Mouse (Mus musculus): Measurements from ENCODE around the gene Tbx6. TPM values are rescaled to one million over a fixed set of nuclear protein-coding genes. Genes with fewer than 3 reads are reported as not detected.

Gene Tbx6
- polyA plus RNA-seq, 1 experiment, result 13.7 TPM

DNA sequence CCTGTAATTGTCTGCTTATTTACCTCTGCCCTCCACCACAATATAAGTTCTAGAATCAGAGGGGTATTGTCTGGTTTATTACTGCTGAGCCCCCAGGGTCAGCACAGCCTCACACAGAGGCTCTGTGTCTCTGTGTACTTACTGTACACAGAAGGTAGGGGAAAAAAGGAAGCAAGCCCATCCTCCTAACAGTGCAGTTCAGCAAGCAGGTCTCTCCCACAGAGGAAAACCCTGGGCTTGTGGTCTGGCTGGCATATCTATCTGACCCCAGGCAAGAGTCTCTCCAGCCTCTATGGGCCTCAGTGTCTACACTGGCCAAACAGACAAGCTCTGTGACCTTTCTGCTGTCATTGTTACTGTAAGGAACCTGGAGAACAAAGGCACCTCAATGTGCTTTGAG is 22.5 kb downstream of the Tbx6 start:
- TF ChIP-seq POLR2A (IDR thresholded peaks at IDR 0.05; ENCODE audit: borderline replicate concordance, control insufficient read depth, low read depth, low read length) (no peak), CTCF (IDR thresholded peaks at IDR 0.05; ENCODE audit: control insufficient read depth, insufficient read depth, low read length) (no peak)
- peaks cover 4% of the 10 kb centered on the region; the same call in 1 of the 2 replicates for H3K4me1 ChIP-seq (ENCODE audit: control insufficient read depth, insufficient read depth, low read length)
- H3K4me3 ChIP-seq (replicated peaks; ENCODE audit: control insufficient read depth, low read depth, low read length), result no peak overlapping the region
- no peak overlapping the region for H3K27ac ChIP-seq (ENCODE audit: control insufficient read depth, insufficient read depth, low read depth, low read length, poor library complexity)

DNA sequence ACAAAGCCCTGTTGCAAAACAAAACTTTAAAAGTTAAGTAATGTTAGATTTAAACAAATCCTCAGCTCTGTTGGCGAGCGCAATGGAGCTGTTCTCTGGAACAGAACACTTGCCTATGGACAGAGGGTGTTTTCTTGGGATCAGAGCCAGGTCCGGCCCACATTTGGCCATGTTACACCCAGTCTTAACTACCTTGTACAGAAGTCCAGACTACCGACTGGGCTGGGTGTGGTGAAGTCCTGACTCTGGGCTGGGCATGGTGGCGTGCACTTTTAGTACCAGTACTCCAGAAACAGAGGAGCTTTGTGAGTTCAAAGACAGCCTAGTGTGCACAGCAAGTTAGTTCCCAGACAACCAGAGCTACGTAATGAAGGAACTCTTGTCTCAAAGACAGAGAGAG is 25.7 kb downstream of the Tbx6 start:
- no peak overlapping the region for H3K27ac ChIP-seq (ENCODE audit: control insufficient read depth, insufficient read depth, low read depth, low read length, poor library complexity)
- no peak overlapping the region for H3K4me3 ChIP-seq (replicated peaks; ENCODE audit: control insufficient read depth, low read depth, low read length)
- 70% methylated on average over 6 of the region's 6 CpGs for WGBS
- H3K4me1 ChIP-seq (ENCODE audit: control insufficient read depth, insufficient read depth, low read length), result peaks cover 4% of the 10 kb centered on the region
- TF ChIP-seq CTCF (IDR thresholded peaks at IDR 0.05; ENCODE audit: control insufficient read depth, insufficient read depth, low read length), result no peak
- no peak for TF ChIP-seq POLR2A (IDR thresholded peaks at IDR 0.05; ENCODE audit: borderline replicate concordance, control insufficient read depth, low read depth, low read length)

DNA sequence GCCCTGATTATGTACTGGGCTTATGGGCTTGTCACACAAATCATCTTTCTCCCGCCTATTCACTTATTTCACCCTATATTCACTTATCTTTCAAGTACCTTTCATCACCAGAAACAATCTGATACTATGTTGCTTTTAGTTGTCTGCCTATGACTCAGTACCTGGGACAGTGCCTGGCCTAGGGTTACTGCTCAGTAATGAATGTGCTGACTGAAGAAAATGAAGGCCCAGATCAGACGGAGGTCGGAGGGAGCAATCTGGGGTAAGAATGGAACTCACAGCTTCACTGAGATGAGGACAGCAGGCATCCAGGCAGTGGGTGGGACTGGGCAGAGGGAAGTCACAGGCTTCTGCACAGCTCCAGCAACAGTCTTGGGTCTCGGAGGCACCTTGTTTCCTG is 26.1 kb downstream of the Tbx6 start:
- no peak for TF ChIP-seq POLR2A (IDR thresholded peaks at IDR 0.05; ENCODE audit: borderline replicate concordance, control insufficient read depth, low read depth, low read length)
- no peak for TF ChIP-seq CTCF (IDR thresholded peaks at IDR 0.05; ENCODE audit: control insufficient read depth, insufficient read depth, low read length)
- no peak overlapping the region for H3K27ac ChIP-seq (ENCODE audit: control insufficient read depth, insufficient read depth, low read depth, low read length, poor library complexity)
- H3K4me1 ChIP-seq (ENCODE audit: control insufficient read depth, insufficient read depth, low read length), result peaks cover 4% of the 10 kb centered on the region

DNA sequence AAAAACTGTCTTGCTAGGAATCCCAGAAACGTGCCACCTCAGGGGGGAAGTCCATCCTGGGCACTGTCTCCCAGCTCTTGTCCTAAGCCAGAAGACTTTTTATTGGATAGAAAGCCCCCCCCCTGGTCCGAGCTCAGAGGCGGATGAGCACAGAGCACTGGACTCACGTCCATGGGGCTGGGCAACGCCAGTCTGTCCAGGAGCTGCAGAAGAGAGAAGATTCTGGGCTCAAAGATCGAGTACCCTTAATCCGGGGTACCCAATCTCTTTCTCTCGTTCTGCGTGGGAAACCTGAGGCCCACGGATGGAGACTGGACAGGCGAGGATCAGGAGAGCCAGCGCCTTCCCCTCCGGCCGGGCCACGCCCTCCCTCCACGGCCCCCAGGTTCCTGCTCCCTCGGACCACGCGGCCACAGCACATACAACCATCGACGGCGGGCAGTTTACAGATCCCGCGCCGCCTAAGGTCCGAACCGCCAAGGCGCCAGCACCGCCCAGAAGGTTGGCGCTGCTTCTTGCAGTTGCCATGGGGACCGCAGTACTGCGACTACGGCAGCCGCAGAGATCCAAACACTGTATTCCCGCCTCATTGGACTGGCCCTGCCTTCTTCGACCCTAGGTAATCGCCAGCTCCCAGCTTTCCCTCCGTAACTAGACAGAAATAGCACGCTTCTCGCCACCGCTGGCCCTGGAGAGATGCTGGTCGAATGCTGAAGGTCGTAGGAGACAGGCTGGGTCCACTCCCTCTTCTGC is 27.6 kb downstream of the Tbx6 start:
- Histone ChIP-seq H3K4me3 (replicated peaks; ENCODE audit: control insufficient read depth, low read depth, low read length) (peak overlapping the region; percentile 71), H3K27ac (ENCODE audit: control insufficient read depth, insufficient read depth, low read depth, low read length, poor library complexity) (0 out of 2 replicates have a peak overlapping the region, but pooled peaks have one; percentile 7), H3K4me1 (ENCODE audit: control insufficient read depth, insufficient read depth, low read length) (peaks cover 4% of the 10 kb centered on the region)
- TF ChIP-seq POLR2A (IDR thresholded peaks at IDR 0.05; ENCODE audit: borderline replicate concordance, control insufficient read depth, low read depth, low read length), result peak; percentile 46; the same call in 1 of the 2 replicates
- no peak for TF ChIP-seq CTCF (IDR thresholded peaks at IDR 0.05; ENCODE audit: control insufficient read depth, insufficient read depth, low read length)
- 1% methylated on average over 43 of the region's 43 CpGs for WGBS

More for the DNA sequence above, 26.1 kb downstream of the Tbx6 start:
- peak overlapping the region; percentile 2 for H3K4me3 ChIP-seq (replicated peaks; ENCODE audit: control insufficient read depth, low read depth, low read length)
- WGBS, result 61% methylated on average over 4 of the region's 4 CpGs

DNA sequence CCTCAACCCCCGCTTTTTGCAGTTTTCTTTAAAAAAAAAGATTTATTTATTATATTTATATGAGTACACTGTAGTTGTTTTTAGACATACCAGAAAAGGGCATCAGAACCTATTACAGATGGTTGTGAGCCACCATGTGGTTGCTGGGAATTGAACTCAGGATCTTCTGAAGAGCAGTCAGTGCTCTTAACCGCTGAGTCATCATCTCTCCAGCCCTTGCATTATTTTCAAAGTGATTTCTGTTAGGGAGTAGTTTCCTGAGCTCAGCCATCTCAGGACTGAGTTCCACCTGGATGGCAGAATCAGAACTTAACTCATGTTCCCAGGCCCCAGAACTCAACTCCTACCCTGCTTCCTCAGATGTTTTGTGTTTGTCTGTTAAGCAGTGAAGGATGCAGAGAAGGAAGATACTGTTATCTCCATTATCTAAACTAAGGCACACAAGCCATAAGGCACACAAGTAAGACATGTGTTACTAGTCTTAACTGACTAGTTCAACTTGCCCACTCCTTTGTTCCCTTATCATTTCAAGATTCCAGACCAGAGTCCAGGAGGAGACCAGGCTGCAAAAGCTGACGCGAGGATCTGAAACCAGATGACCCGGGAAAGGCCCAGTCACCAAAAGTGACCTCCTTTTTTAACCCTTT is 28.6 kb downstream of the Tbx6 start:
- TF ChIP-seq POLR2A (IDR thresholded peaks at IDR 0.05; ENCODE audit: borderline replicate concordance, control insufficient read depth, low read depth, low read length), result no peak
- TF ChIP-seq CTCF (IDR thresholded peaks at IDR 0.05; ENCODE audit: control insufficient read depth, insufficient read depth, low read length), result no peak
- H3K4me3 ChIP-seq (replicated peaks; ENCODE audit: control insufficient read depth, low read depth, low read length), result no peak overlapping the region
- 67% methylated on average over 5 of the region's 5 CpGs for WGBS
- H3K27ac ChIP-seq (ENCODE audit: control insufficient read depth, insufficient read depth, low read depth, low read length, poor library complexity), result no peak overlapping the region
- peaks cover 4% of the 10 kb centered on the region for H3K4me1 ChIP-seq (ENCODE audit: control insufficient read depth, insufficient read depth, low read length)

DNA sequence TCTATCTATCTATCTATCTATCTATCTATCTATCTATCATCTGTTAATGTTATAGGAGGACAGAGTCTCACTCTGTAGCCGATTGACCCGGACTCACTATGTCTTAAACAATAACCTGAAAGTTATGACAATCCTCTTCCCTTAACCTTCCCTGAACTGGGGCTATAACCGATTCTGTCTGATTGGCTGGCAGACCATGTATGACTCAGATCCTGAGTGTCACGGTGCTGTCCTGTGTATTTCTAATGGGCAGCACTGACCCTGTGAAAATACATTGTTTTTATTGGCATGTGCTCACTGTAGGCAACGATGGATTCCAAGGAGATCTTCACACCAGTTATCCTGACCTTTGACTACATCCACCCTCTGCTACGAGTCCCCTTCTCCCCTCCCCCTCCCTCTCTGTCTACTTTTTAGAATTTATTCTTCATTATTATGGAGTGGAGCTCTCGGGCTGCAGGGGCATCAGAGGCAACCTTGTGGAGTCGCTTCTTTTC is 34.5 kb downstream of the Tbx6 start:
- Histone ChIP-seq H3K27ac (ENCODE audit: control insufficient read depth, insufficient read depth, low read depth, low read length, poor library complexity) (no peak overlapping the region), H3K4me1 (ENCODE audit: control insufficient read depth, insufficient read depth, low read length) (no peaks in the 10 kb centered on the region), H3K4me3 (replicated peaks; ENCODE audit: control insufficient read depth, low read depth, low read length) (no peak overlapping the region)
- WGBS, result 70% methylated on average over 8 of the region's 8 CpGs
- TF ChIP-seq CTCF (IDR thresholded peaks at IDR 0.05; ENCODE audit: control insufficient read depth, insufficient read depth, low read length) (no peak), POLR2A (IDR thresholded peaks at IDR 0.05; ENCODE audit: borderline replicate concordance, control insufficient read depth, low read depth, low read length) (no peak)

DNA sequence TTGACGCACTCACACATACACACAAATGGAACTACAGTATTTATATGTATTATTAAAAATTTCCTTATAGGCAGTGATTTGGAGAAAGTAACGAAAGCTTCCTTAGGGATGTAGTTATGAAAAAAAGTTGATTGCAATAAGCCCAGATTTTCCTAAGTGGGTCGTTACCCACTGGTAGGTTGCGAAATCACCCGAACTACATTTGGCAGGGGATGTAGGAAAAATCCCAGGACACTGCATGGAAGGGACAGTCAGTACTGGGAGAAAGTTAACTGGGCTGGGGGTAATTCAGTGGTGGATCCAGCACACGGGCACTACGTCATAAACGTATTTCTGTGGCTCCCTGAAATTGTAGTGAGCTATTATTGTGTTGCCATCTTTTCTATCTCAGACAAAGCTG is 35.2 kb downstream of the Tbx6 start:
- Histone ChIP-seq H3K4me1 (ENCODE audit: control insufficient read depth, insufficient read depth, low read length) (no peaks in the 10 kb centered on the region), H3K27ac (ENCODE audit: control insufficient read depth, insufficient read depth, low read depth, low read length, poor library complexity) (no peak overlapping the region), H3K4me3 (replicated peaks; ENCODE audit: control insufficient read depth, low read depth, low read length) (no peak overlapping the region)
- WGBS, result 68% methylated on average over 8 of the region's 8 CpGs
- TF ChIP-seq POLR2A (IDR thresholded peaks at IDR 0.05; ENCODE audit: borderline replicate concordance, control insufficient read depth, low read depth, low read length), result no peak
- no peak for TF ChIP-seq CTCF (IDR thresholded peaks at IDR 0.05; ENCODE audit: control insufficient read depth, insufficient read depth, low read length)

DNA sequence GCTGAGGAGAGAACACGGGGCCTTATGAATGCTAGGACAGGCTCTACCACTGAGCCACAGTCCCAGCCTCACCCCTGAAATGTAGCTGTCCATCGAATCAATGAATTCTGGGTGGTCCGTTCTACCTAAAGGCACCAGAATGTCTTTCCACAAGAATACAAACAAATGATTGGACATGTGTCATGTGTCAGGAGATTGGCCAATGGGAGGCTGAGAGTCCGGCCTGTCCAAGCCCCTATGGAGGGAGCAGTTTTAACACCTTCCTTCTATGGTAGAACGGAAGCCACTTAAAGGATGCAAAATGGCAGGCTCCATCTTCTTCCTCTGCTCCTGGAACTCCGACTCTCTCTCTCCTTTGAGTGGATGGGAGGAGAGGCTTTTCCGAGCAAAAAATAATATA is 36.3 kb downstream of the Tbx6 start:
- no peak overlapping the region for H3K4me3 ChIP-seq (replicated peaks; ENCODE audit: control insufficient read depth, low read depth, low read length)
- no peaks in the 10 kb centered on the region for H3K4me1 ChIP-seq (ENCODE audit: control insufficient read depth, insufficient read depth, low read length)
- TF ChIP-seq CTCF (IDR thresholded peaks at IDR 0.05; ENCODE audit: control insufficient read depth, insufficient read depth, low read length) (no peak), POLR2A (IDR thresholded peaks at IDR 0.05; ENCODE audit: borderline replicate concordance, control insufficient read depth, low read depth, low read length) (no peak)
- 81% methylated on average over 7 of the region's 7 CpGs for WGBS
- no peak overlapping the region for H3K27ac ChIP-seq (ENCODE audit: control insufficient read depth, insufficient read depth, low read depth, low read length, poor library complexity)

Measured in bone marrow, adult 2 months (tissue).